Mouse (Mus musculus): ENCODE data around the gene Gbf1. TPM values are rescaled to one million over a fixed set of nuclear protein-coding genes. Genes with fewer than 3 reads are reported as not detected.

Gbf1 gene
- polyA plus RNA-seq, 1 experiment = 146 TPM

DNA sequence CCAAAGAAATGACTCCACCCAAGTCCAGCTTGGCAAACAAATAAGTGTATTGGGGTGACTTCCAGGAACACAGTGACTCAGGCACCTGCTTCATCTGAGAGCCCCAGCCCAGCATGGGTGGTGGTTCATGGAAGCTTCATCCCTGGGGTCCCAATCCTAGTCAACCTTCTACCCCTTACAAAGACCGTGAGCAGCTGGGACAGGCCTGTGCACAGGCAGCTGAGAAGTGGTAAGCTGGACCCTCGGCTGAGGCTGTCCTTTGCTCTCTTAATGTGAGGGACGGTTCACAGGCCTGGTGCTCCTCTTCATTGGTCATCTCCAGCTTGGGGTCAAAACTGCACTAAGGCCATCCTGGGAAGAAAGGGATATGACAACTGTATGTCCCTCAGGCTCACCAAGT lies 135.3 kb downstream of the Gbf1 start:
- no peak overlapping the region for H3K4me3 ChIP-seq (ENCODE audit: low read depth, low read length)
- H3K27ac ChIP-seq (ENCODE audit: insufficient read depth, low read depth, low read length) = no peak overlapping the region
- 83% methylated on average over 3 of the region's 3 CpGs for WGBS
- H3K27me3 ChIP-seq (ENCODE audit: control insufficient read depth, insufficient read depth, low read length) = no peaks in the 10 kb centered on the region
- no peaks in the 10 kb centered on the region for H3K4me1 ChIP-seq (ENCODE audit: control insufficient read depth, insufficient read depth, insufficient read length, low read length)
- peaks cover 40% of the 10 kb centered on the region for H3K36me3 ChIP-seq (ENCODE audit: control insufficient read depth, insufficient read depth, low read length)
- no peak for TF ChIP-seq CTCF (IDR thresholded peaks at IDR 0.05; ENCODE audit: extremely low read depth, insufficient read length, insufficient replicate concordance, low read depth, low read length)
- TF ChIP-seq POLR2A (IDR thresholded peaks at IDR 0.05; ENCODE audit: low read depth, low read length) = no peak

DNA sequence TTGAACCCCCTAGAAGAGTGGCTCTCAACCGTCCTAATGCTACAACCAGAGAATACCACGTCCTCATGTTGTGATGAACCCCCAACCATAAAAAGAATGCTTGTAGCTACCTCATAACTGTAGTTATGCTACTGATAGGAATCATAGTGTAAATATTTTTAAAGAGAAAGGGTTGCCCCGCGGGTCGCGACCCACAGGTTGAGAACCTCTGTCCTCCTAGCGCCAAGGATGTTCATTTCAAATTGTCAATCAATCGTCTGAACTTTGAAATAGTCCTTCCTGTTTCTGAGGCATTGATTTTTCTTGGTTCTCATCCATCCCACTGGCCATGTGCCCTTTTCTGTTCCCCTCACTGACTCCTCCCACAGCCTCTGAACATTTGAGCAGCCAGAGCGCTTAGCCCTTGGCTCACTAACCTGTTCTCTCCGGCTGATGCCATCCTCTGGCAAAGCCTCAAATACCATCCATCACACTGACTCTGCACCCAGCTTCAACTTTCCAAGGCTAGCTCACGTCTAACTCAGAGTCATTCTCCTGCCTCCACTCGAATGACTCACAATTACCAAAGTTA lies 138.3 kb downstream of the Gbf1 start:
- TF ChIP-seq POLR2A (IDR thresholded peaks at IDR 0.05; ENCODE audit: low read depth, low read length) (no peak), CTCF (IDR thresholded peaks at IDR 0.05; ENCODE audit: extremely low read depth, insufficient read length, insufficient replicate concordance, low read depth, low read length) (no peak)
- WGBS = 47% methylated on average over 12 of the region's 12 CpGs

DNA sequence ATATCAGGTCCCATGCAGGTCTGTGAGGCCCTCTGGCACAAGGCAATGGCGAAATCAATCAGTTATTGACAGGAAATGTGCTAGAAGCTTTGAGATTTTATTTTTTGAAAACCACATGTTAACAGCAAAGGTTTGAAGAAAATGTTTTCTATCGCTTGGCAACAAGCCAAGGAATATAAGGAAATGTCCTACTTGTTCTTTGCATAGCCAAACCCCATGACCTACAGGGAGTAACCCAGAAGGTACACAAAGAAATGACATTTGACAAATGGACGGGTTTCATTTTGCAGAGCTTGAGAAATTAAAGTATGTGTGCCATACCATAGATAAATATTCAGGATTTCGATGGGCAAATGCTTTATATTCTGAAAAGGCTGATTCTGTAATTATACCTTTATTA lies 144.6 kb downstream of the Gbf1 start:
- no peaks in the 10 kb centered on the region for H3K27me3 ChIP-seq (ENCODE audit: control insufficient read depth, insufficient read depth, low read length)
- no peaks in the 10 kb centered on the region for H3K4me1 ChIP-seq (ENCODE audit: control insufficient read depth, insufficient read depth, insufficient read length, low read length)
- no peaks in the 10 kb centered on the region for H3K36me3 ChIP-seq (ENCODE audit: control insufficient read depth, insufficient read depth, low read length)
- H3K4me3 ChIP-seq (ENCODE audit: low read depth, low read length) = no peak overlapping the region
- H3K27ac ChIP-seq (ENCODE audit: insufficient read depth, low read depth, low read length) = no peak overlapping the region
- WGBS = 29% methylated on average over 4 of the region's 4 CpGs
- TF ChIP-seq POLR2A (IDR thresholded peaks at IDR 0.05; ENCODE audit: low read depth, low read length) = no peak
- no peak for TF ChIP-seq CTCF (IDR thresholded peaks at IDR 0.05; ENCODE audit: extremely low read depth, insufficient read length, insufficient replicate concordance, low read depth, low read length)

More for the DNA sequence above, 138.3 kb downstream of the Gbf1 start:
- H3K4me1 ChIP-seq (ENCODE audit: control insufficient read depth, insufficient read depth, insufficient read length, low read length) = no peaks in the 10 kb centered on the region
- no peaks in the 10 kb centered on the region for H3K27me3 ChIP-seq (ENCODE audit: control insufficient read depth, insufficient read depth, low read length)
- no peak overlapping the region for H3K27ac ChIP-seq (ENCODE audit: insufficient read depth, low read depth, low read length)
- peaks cover 13% of the 10 kb centered on the region for H3K36me3 ChIP-seq (ENCODE audit: control insufficient read depth, insufficient read depth, low read length)
- H3K4me3 ChIP-seq (ENCODE audit: low read depth, low read length) = no peak overlapping the region

- H3K4me1 ChIP-seq (ENCODE audit: control insufficient read depth, insufficient read depth, insufficient read length, low read length) = peaks cover 5% of the 10 kb centered on the region; the same call in 1 of the 2 replicates
- no peak overlapping the region for H3K27ac ChIP-seq (ENCODE audit: insufficient read depth, low read depth, low read length)
- H3K4me3 ChIP-seq (ENCODE audit: low read depth, low read length) = no peak overlapping the region
- H3K36me3 ChIP-seq (ENCODE audit: control insufficient read depth, insufficient read depth, low read length) = no peaks in the 10 kb centered on the region
- H3K27me3 ChIP-seq (ENCODE audit: control insufficient read depth, insufficient read depth, low read length) = no peaks in the 10 kb centered on the region
- 50% methylated on average over 8 of the region's 8 CpGs for WGBS
- TF ChIP-seq CTCF (IDR thresholded peaks at IDR 0.05; ENCODE audit: extremely low read depth, insufficient read length, insufficient replicate concordance, low read depth, low read length) = no peak
- no peak for TF ChIP-seq POLR2A (IDR thresholded peaks at IDR 0.05; ENCODE audit: low read depth, low read length)
Measured at GRCm38 (mm10) chr19:46300294-46301045, 148.2 kb downstream of the Gbf1 start.

DNA sequence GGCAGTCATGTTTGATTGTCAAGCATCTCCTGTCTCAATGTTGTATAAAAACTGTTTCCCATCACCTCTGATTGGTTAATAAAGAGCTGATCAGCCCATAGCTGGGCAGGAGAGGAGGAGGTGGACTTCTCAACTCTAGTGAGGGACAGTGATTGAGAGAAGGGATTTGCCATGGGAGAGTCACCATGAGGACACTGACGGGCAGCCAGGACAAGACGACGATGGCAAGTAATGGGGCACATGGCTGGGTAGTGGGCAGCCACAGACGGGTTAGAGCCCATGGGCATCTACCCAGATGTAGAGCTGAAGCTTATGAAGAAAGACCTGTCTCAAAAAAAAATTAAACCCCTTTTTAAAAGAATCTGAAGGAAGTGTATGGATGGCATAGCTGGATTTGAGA lies 150.2 kb downstream of the Gbf1 start:
- no peak for TF ChIP-seq POLR2A (IDR thresholded peaks at IDR 0.05; ENCODE audit: low read depth, low read length)
- TF ChIP-seq CTCF (IDR thresholded peaks at IDR 0.05; ENCODE audit: extremely low read depth, insufficient read length, insufficient replicate concordance, low read depth, low read length) = no peak

GRCm38 (mm10) chr19:46303251-46304215 lies 151.2 kb downstream of the Gbf1 start:
- TF ChIP-seq POLR2A (IDR thresholded peaks at IDR 0.05; ENCODE audit: low read depth, low read length) (no peak), CTCF (IDR thresholded peaks at IDR 0.05; ENCODE audit: extremely low read depth, insufficient read length, insufficient replicate concordance, low read depth, low read length) (no peak)
- Histone ChIP-seq H3K27ac (ENCODE audit: insufficient read depth, low read depth, low read length) (peak overlapping the region; percentile 98), H3K27me3 (ENCODE audit: control insufficient read depth, insufficient read depth, low read length) (no peaks in the 10 kb centered on the region), H3K36me3 (ENCODE audit: control insufficient read depth, insufficient read depth, low read length) (peaks cover 13% of the 10 kb centered on the region), H3K4me1 (ENCODE audit: control insufficient read depth, insufficient read depth, insufficient read length, low read length) (peaks cover 5% of the 10 kb centered on the region; the same call in 1 of the 2 replicates), H3K4me3 (ENCODE audit: low read depth, low read length) (peak overlapping the region; percentile 77)
- 33% methylated on average over 18 of the region's 18 CpGs for WGBS

More for the DNA sequence above, 150.2 kb downstream of the Gbf1 start:
- no peak overlapping the region for H3K4me3 ChIP-seq (ENCODE audit: low read depth, low read length)
- peaks cover 5% of the 10 kb centered on the region; the same call in 1 of the 2 replicates for H3K4me1 ChIP-seq (ENCODE audit: control insufficient read depth, insufficient read depth, insufficient read length, low read length)
- peaks cover 6% of the 10 kb centered on the region; the same call in 1 of the 2 replicates for H3K36me3 ChIP-seq (ENCODE audit: control insufficient read depth, insufficient read depth, low read length)
- WGBS = 95% methylated on average over 4 of the region's 4 CpGs
- no peak overlapping the region for H3K27ac ChIP-seq (ENCODE audit: insufficient read depth, low read depth, low read length)
- H3K27me3 ChIP-seq (ENCODE audit: control insufficient read depth, insufficient read depth, low read length) = no peaks in the 10 kb centered on the region
